Mouse (Mus musculus): ENCODE results near the gene Sorbs1.

Gene Sorbs1

DNA sequence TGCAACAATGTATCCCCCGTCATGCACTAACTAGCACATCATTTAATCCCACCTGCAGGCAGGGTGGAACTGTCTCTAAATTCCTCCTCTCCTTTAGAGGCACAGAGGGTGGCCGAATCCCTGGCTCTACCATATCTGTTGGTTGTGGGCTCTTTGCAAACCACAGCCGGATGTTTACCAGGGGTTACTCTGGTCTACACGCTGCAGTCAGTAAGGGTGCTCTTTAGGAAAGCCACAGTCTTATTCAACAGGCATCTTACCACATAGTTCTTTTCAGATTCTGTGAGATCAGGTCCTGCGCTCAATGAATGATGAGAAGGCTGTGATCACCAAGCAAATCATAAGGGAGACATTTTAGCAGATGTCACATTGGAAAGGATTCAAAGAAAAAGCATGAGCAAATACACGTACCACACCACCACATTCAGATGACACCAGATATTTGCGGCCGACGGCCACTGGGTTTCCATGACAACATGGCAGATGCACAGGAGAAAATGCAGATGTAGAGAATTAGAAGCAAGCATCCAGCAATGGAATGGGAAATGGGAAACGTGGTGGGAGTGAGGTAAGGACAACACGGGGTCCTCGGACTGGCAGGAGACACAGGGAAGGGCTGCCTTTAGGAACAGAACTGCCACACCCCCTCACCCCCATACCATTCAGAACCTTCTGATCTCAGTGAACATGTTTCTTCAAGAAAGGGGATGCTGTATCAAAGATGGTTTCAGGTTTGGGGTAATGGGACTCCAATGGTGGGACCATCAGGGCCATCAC is 213.4 kb downstream of the Sorbs1 start:
- peak; percentile 37 to 70 for DNase-seq (ENCODE audit: low spot score in 2 of 2)

- DNase-seq (ENCODE audit: low spot score in 2 of 2): no peak
These were observed 214.4 kb downstream of the Sorbs1 start for GRCm38 (mm10) chr19:40299182-40299581.

DNA sequence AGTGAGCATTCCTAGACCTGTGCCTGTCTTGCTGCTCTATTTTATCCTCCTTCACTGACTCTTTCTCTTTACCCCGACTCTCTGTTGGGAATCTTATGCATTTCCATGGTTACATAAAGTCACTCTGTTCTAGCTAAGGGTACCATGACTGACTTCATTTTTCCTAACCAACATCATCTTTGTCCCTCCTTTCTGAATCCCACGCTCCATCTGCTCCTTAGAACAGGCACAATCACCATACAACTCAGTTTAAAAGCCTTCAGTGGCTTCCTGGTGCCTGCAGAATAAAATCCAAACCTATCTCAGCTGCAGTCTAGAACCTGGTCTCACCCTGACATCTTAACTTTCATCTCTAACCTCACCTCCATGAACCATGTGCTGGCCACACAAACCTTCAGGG is 215.0 kb downstream of the Sorbs1 start:
- DNase-seq (ENCODE audit: low spot score in 2 of 2): no peak

- DNase-seq (ENCODE audit: low spot score in 2 of 2): no peak
These were observed 215.8 kb downstream of the Sorbs1 start for GRCm38 (mm10) chr19:40297798-40298144.

- DNase-seq (ENCODE audit: low spot score in 2 of 2): no peak
These were observed 216.3 kb downstream of the Sorbs1 start for GRCm38 (mm10) chr19:40297078-40297797.

DNA sequence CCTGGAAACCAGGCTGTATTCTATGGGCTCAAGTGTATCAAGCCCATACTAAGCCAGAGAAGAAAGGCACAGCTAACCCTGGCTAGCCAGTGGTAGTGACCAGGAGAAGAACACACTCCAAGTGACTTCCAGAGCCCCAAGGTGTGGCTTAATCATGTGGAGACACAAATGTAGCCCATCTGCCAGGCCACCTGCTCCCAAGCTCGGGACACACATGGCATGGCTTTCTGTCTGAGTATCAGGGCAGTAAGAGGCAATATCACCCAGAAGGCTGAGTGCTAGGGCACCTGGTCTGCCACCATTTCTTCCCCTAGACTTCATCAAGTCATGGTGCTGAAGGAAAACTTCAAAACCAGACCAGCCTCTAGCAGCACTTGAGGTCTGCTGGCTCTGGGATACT is 219.3 kb downstream of the Sorbs1 start:
- no peak for DNase-seq (ENCODE audit: low spot score in 2 of 2)

DNA sequence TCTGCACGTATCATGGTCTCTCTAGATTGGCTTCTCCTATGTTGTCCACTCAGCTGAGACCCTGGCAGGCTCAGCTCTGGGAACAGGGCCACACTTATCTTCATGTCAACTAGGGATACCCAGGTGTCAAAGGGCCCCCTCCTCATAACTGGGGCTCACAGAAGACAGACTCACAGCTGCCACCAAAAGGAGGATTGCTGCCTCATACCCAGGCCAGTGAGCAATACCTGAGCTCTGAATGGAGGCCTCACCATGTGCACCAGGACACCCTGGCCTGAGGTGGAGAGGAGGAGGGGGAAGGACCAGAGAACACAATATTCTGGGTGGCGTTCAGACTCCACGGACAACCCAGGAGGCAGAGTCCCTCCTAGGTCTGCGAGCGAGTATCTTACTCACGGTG is 219.8 kb downstream of the Sorbs1 start:
- no peak for DNase-seq (ENCODE audit: low spot score in 2 of 2)

DNA sequence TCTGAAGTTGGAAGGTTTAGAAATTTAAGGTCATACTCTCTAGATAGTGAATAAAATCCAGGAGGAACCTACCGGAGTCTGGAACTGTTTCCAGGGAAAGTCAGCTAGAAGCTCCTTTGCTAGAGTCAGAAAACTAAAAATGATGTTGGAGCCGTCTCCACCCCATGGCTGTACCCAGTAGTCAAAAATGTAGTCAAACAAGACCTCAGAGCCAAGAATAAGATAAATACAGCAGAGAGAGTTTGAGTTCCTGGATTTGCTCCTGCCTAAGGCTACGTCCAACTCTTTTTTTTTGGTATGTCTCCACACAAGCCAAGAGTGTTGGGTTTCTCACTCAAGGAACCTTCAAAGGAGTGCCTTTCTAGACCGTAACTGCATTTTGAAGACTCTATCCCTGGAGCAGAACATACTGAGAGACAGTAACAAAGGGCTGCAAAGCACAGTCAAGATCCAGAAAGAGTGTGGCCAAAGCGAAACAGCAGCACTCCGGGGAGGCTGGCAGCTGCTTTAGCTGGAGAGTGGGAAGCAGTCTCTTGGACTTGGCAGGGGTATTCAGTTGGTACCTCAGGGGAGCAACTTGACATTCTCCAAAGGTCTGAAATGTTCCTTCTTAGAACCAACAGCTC is 223.4 kb downstream of the Sorbs1 start:
- DNase-seq (ENCODE audit: low spot score in 2 of 2): no peak

DNA sequence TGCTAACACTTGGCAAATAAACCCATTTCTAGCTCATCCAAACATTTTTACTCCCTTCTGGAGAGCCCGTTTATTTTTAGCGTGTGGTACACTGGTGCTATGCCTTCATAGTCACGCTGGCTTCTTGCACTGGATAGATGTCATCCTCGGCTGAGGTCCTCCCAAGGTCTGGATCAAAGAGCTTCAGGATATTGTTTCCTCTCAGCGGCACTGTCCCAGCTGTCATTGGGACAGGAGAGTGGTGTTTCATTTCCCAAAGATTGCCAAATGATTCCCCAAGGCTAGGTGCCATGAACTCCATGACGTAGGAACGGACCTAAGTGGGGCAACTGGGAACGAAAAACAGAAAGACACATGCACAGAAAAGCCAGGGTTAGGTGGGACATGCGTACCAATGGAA is 225.2 kb downstream of the Sorbs1 start:
- no peak for DNase-seq (ENCODE audit: low spot score in 2 of 2)

DNA sequence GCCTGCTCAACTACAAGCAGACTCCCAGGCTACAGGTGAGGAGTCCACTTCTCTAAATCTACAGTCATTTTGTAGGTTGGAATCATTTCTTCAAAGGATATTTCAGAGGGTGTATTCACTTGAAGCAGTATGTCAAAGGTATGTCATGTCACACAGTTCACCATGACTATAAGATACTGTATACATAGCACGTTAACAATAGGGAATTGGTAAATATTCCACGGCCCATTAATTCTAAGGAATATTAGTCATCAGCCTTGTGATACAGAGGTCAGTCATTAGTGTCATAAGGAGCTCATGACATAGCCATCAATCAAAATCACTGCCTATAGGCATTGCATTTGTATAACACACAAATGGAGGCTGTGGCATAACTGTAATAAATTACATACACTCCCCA is 228.9 kb downstream of the Sorbs1 start:
- no peak for DNase-seq (ENCODE audit: low spot score in 2 of 2)

- DNase-seq (ENCODE audit: low spot score in 2 of 2): no peak
These were observed 230.2 kb downstream of the Sorbs1 start for GRCm38 (mm10) chr19:40283415-40283814.

DNA sequence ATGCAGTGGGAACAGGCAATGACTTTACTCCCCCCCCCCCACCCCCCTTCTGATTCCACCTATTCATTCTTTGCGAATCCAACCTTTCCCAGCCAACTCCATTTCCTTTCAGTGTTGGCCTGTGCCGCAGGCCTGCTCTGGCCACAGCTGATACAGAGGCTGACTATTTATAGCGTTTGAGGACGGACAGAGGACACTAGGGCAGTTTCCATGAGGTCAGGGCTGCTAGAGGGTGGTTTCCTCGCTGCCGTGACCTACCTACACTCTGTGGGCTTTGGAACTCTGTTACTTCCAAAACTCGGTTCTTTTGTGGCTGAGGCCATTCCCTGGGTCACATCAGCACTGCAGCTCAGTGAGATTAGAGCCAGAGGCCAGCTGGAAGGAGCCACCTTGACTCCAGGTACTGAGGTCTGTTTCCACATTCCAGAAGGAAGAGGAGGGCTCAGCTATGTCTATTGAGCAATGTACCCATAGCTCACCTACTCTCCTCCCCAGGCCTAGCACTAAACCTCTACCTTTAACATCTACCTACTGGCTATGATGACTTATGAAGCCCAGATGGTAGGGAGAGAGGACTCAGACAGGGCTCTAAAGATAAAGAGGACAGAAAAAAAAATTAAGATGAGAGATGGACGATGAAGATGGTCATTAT is 235.1 kb downstream of the Sorbs1 start:
- DNase-seq (ENCODE audit: low spot score in 2 of 2): no peak

GRCm38 (mm10) chr19:40277494-40277893 is 236.1 kb downstream of the Sorbs1 start:
- DNase-seq (ENCODE audit: low spot score in 2 of 2): no peak

DNA sequence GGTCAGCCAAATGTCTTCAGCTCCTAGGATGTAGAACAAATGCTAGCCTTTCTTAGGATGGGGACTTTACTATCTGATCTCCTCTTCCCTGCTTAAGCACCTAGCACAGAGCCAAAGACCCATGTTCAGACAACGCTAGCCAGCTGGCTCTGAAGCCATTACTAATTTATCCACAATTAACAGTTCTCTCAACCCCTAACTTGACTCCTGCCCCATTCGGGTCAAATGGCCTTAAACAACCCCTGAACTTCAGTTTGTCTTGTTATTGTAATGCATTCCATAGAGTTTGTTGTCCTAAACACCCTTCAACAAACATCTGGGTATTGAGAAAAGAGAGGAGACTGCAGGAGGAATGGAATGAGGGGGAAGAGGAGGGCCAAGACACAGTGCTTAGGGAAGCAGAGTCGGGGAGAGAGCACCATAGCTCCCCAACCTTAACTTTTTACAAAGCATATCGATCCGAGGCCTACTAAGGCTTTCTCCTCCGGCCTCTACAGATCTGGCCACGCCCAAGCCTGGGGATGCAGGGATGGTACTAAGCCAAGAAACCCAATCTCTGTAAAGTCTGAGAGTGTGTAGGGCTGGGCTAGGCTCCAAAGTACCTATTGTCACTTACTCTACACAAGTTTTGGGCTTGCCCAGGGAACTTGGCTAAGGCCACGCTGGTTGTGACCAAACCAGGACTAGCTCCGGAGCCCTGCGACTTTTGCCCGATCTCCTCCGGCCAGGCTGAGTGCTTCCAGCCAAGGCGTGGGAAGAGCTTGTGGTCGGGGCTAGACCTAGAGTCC is 238.0 kb downstream of the Sorbs1 start:
- DNase-seq (ENCODE audit: low spot score in 2 of 2): no peak

- no peak for DNase-seq (ENCODE audit: low spot score in 2 of 2)
These were observed 240.9 kb downstream of the Sorbs1 start for GRCm38 (mm10) chr19:40272674-40273073.

GRCm38 (mm10) chr19:40271308-40271892 is 242.2 kb downstream of the Sorbs1 start, which contains the start of gene Pdlim1:
Gene Pdlim1, minus strand, starts transcription at chr19:40271842.
- no peak for DNase-seq (ENCODE audit: low spot score in 2 of 2)

GRCm38 (mm10) chr19:40270351-40271307 is 242.9 kb downstream of the Sorbs1 start:
- DNase-seq (ENCODE audit: low spot score in 2 of 2): no peak

DNA sequence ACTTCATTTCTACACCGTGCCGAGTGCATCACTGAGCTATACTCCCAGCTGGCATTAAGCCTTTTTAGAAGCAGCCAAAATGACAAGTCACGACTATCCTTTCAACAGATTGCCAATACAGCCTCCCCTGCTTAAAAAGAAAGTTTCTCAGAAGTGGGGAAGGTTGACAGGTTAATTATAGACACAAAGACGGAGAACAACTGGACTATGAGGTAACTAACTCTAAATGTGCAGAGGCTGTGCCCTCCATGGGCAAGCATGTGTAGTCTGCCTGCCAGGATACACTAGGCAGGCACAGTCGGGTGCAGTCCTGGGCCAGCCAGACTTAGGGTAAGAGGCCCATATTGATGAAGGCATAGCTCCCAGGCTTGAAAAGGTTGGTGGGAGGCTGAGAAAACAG is 244.1 kb downstream of the Sorbs1 start:
- no peak for DNase-seq (ENCODE audit: low spot score in 2 of 2)

GRCm38 (mm10) chr19:40268493-40268892 is 245.1 kb downstream of the Sorbs1 start:
- DNase-seq (ENCODE audit: low spot score in 2 of 2): no peak

- DNase-seq (ENCODE audit: low spot score in 2 of 2): no peak
These were observed 246.2 kb downstream of the Sorbs1 start for GRCm38 (mm10) chr19:40267380-40267779.
